ENCODE assay signal across 14 mouse cellular contexts in genomic region chr13:98171706-98172105, GRCm38 (mm10). TPM values are rescaled to one million over a fixed set of nuclear protein-coding genes. Genes with fewer than 3 reads are reported as not detected.
DNase-seq lines count a peak whose midpoint lies in the region; ATAC-seq and TF ChIP-seq lines count a peak whose summit lies in the region.
"Had no signal": no experiment of that assay in that cellular context is flagged by ENCODE, and none has a peak within 500 bp of the region (broad histone marks: within the 10 kb centered on the region; RNA-seq: fewer than 3 reads in every experiment).

No protein-coding gene starts in this region.

- H3K4me1 ChIP-seq in liver, embryonic 12.5 days = no peaks in the 10 kb centered on the region
- H3K4me1 ChIP-seq: heart, embryonic 15.5 days; limb, embryonic 15.5 days; lung, embryonic 15.5 days had no signal

- no peak for ATAC-seq in liver, embryonic 12.5 days
- ATAC-seq: activated CD4-positive, CD25-positive, alpha-beta regulatory T cell, adult 4 months had no signal

- H3K27me3 ChIP-seq in liver, embryonic 12.5 days (replicated peaks) = peaks cover 8% of the 10 kb centered on the region
- H3K27me3 ChIP-seq: heart, embryonic 15.5 days; limb, embryonic 15.5 days; lung, embryonic 15.5 days had no signal

- H3K4me2 ChIP-seq in liver, embryonic 12.5 days = no peak overlapping the region
- H3K4me2 ChIP-seq: heart, embryonic 15.5 days; limb, embryonic 15.5 days; lung, embryonic 15.5 days had no signal

- peak overlapping the region; percentile 84 for H3K27ac ChIP-seq in left cerebral cortex, adult 2 months
- no peak overlapping the region for H3K27ac ChIP-seq in liver, embryonic 12.5 days
- H3K27ac ChIP-seq: embryonic facial prominence, embryonic 10.5 days; heart, embryonic 15.5 days; kidney, postnatal 0 days; limb, embryonic 15.5 days; lung, embryonic 15.5 days had no signal

- no peak for TF ChIP-seq CTCF in left cerebral cortex, adult 2 months (IDR thresholded peaks at IDR 0.05)

- H3K9me3 ChIP-seq in liver, embryonic 12.5 days (replicated peaks) = no peaks in the 10 kb centered on the region
- H3K9me3 ChIP-seq: embryonic facial prominence, embryonic 10.5 days; heart, embryonic 15.5 days; limb, embryonic 15.5 days; lung, embryonic 15.5 days had no signal

- intact Hi-C loops in left cerebral cortex, adult 2 months (cut with DNase I) = no loop called here
- intact Hi-C loops in left cerebral cortex, postnatal 4 days (cut with DNase I) = no loop called here

- H3K4me3 ChIP-seq in left cerebral cortex, adult 2 months = peak overlapping the region; percentile 28
- no peak overlapping the region for H3K4me3 ChIP-seq in liver, embryonic 12.5 days
- H3K4me3 ChIP-seq: embryonic facial prominence, embryonic 10.5 days; heart, embryonic 15.5 days; limb, embryonic 15.5 days; lung, embryonic 15.5 days had no signal

- DNase-seq in left cerebral cortex, adult 2 months (ENCODE audit: extremely low spot score in 1 of 2, low spot score in 2 of 2) = peak; percentile 42 to 54
- no peak for DNase-seq in left cerebral cortex, postnatal 4 days
- peak; percentile 53 to 72 for DNase-seq in frontal cortex, adult 2 months (ENCODE audit: extremely low spot score in 1 of 2, low spot score in 1 of 2)
- peak; percentile 43 to 71 for DNase-seq in layer of hippocampus, postnatal 14 days (ENCODE audit: low spot score in 2 of 2)
- DNase-seq in right cerebral cortex, postnatal 36 days (ENCODE audit: low spot score in 2 of 2) = peak; percentile 59 to 64
- DNase-seq in spleen, postnatal 4 days (ENCODE audit: low spot score in 2 of 2) = no peak
- DNase-seq: gastrocnemius, postnatal 25 days had no signal

- no peaks in the 10 kb centered on the region for H3K36me3 ChIP-seq in liver, embryonic 12.5 days
- H3K36me3 ChIP-seq: embryonic facial prominence, embryonic 10.5 days; heart, embryonic 15.5 days; limb, embryonic 15.5 days; lung, embryonic 15.5 days had no signal

- WGBS in liver, embryonic 12.5 days (ENCODE audit: insufficient replicate concordance) = 76% methylated on average over 4 of the region's 4 CpGs

- no peak overlapping the region for H3K9ac ChIP-seq in liver, embryonic 12.5 days
- H3K9ac ChIP-seq: heart, embryonic 15.5 days; limb, embryonic 15.5 days; lung, embryonic 15.5 days had no signal

RNA-seq across cellular contexts. Expression of gene Arhgef28, which starts 34.5 kb away (rescaled TPM):
- 10 to 100 TPM; 37.4 to 40.7 TPM for total RNA-seq in left cerebral cortex, adult 2 months (2021)
- total RNA-seq in left cerebral cortex, postnatal 4 days (2021) = 10 to 100 TPM; 43.8 to 49.9 TPM
- polyA plus RNA-seq in frontal cortex, adult 2 months (2012; rRNA removed) = 10.6 and 27.2 TPM in 2 replicates
- 10 to 100 TPM; 90.3 to 96.4 TPM for total RNA-seq in layer of hippocampus, postnatal 14 days (2021)
- polyA plus RNA-seq in liver, embryonic 12.5 days (2016; fragmentation: Nextera tagmentation; extraction: Ambion mirVana) = 0.85 and 1.2 TPM in 2 replicates

Comparison
In these comparisons a context has a peak if more than half of its experiments do, and no peak if none do; other contexts are left out.
1. DNase-seq: peak in left cerebral cortex, adult 2 months (2 of 2), frontal cortex, adult 2 months (2 of 2), layer of hippocampus, postnatal 14 days (2 of 2) and right cerebral cortex, postnatal 36 days (2 of 2); none in left cerebral cortex, postnatal 4 days (single experiment) and spleen, postnatal 4 days (0 of 2).